Mouse (Mus musculus): ENCODE measurements around the gene Gm9817.
"Not testable (repeated sequence)": the region's sequence is repeated elsewhere in the genome, so short reads cannot be mapped to it uniquely, and the experiment has no call there.

The Gm9817 gene

GRCm38 (mm10) chr13:45078392-45078791 is at the start of gene Gm9817:
Gm9817 (plus strand) TSS chr13:45078692.
- not testable (repeated sequence) for DNase-seq

- DNase-seq, result no peak
These were observed 48.7 kb upstream of the Gm9817 start for GRCm38 (mm10) chr13:45029791-45030190.

DNA sequence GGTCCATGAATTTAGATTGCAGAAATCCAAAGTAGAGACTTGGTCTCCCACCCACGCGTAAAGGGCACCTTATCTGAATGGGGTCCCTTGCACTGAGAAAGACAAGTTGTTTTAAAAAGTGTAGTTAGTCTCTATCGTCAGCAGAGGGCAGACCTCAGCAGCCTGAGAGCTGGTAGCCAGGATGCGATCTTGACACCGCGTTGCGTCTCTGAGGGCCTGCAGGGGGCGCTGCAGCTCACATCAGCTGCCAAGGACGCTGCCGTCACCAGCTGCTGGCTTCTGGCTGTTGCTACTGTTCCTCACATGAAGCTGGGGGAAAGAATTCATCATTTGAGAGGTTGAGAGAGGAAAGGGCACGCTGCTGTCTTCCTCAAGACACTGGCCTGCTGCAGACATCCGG is 47.7 kb upstream of the Gm9817 start:
- peak; percentile 84 for DNase-seq

DNA sequence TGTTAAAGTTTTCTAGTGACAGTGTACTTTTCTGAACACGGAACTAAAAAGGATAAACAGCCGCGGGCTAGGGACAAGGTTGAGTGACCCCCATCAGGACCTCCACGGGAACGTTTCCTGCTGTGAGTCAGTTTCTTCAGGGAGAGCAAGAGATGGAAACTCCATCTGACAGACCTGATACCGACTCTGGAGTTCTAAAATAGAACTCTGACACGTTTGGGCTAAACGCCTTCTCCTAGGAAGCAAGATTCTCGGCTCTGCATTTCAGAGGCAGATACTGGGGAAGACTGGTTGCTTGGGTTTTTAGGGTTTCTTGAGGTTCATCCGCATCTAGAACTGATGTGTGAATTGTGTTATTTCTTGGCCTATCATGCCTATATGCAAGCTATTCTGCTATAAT is 47.2 kb upstream of the Gm9817 start:
- no peak for DNase-seq

GRCm38 (mm10) chr13:45031748-45032147 is 46.7 kb upstream of the Gm9817 start:
- no peak for DNase-seq

GRCm38 (mm10) chr13:45032484-45032883 is 46.0 kb upstream of the Gm9817 start:
- no peak for DNase-seq

DNA sequence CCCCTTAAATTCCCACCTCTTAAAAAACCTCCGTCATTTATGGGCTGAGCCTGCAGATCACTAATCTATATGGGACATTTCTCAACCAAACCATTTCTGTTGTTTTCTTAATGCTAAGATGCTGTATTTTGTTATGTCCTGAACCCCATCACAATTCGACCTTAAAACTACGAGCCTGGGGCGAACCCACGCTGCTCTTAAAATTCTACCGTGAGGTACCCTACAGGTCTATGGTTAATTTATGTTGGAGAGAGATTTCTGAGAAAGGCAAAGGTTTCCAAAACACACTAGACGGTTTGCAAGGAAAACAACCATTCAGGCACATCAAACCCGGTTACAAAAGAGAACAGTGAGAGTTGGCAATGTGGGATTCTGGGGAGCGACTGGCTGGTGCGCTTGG is 45.1 kb upstream of the Gm9817 start:
- no peak for DNase-seq

DNA sequence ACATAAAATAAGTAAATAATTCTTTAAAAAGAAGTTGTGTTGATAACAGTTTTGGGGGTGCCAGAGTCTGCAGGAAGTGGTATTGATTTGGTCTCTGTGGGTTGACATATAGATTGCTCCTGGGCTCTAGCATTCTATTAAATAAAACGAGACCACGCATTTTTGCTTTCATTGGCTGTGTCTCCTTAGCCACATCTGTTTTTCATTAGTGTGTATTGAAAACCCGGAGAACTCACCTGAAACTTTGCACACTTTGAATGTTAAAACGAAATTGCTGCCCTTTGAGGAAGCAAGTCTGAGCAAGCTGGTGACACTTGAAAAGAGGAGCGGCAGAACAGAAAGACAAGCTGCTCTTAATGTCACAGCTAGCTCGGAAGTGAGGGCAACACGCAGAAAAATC is 43.7 kb upstream of the Gm9817 start:
- no peak for DNase-seq

DNA sequence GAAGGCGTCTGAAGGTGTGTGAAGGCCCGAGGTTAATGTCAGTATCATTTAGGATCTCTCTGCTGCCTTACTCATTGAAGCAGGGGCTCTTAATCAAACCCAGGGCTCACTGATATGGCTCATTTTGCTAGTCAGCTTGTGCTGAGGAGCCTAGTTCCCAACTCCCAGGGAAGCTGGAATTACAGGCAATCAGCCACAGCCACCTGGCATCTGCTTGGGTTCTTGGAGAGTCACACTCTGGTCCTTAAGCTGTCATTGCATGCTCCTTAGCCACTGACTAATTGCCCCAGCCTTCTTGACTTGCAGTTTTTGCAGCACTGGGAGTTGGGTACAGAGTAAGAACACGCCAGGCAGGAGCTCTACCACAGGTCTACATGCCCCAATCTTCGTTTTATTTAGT is 42.1 kb upstream of the Gm9817 start:
- no peak for DNase-seq

DNA sequence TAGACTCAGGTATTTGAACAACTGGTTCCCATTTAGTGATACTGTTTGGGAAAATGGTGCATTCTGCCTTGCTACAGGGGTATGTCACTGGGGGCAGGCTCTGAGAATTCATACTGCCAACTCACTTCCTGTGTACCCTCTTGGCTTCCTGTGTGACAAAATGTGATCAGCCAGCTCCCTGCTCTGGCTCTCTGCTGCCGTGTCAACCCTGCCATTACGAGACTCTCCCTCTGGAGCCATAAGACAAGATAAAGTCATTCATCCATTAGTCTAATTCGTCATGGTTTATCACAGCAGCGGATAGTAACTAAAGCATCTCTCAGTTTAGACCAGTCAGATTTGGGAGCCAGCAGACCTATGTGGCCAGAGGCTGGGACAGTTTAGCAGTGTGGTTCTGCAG is 38.3 kb upstream of the Gm9817 start:
- no peak for DNase-seq

- DNase-seq, result no peak
These were observed 37.8 kb upstream of the Gm9817 start for GRCm38 (mm10) chr13:45040741-45041140.

- DNase-seq, result no peak
These were observed 35.0 kb upstream of the Gm9817 start for GRCm38 (mm10) chr13:45043466-45043865.

DNA sequence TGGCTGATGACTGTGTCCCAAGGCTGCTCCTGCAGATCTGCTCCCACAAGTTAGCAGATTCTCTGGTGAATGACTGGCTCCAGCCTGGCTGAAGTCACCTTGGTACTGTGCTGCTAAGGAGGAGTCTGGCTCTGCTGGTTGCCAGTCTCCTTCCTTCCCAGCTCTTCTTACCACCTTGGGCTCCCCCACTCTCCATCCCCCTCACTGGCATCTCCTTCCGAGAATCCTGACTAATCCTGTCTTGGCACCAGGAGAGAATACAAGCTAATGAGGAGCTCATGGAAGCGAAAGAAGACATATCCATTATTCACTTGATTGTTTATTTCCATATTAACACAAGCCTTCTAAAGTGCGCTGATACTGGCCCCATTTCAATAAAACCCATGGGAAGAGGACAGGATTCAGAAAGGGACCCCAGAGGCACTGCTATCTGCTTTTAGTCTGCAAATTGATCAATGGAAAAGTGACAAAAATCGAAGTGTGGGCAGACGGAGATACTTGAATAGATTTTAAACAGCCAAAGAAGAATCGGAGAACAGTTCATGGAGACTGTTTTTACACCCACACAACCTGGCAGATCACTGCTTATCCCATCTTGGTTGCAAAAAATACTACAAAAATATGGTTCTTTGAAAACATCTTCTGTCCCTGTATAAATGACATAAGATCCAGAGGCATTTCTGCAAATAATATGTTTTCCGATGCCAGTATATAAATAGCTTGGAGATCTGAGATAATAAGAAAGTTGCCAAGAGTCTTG is 29.1 kb upstream of the Gm9817 start:
- DNase-seq, result peak; percentile 49

- DNase-seq, result no peak
These were observed 25.7 kb upstream of the Gm9817 start for GRCm38 (mm10) chr13:45052805-45053204.

GRCm38 (mm10) chr13:45053843-45054242 is 24.6 kb upstream of the Gm9817 start:
- DNase-seq, result no peak

- no peak for DNase-seq
These were observed 19.3 kb upstream of the Gm9817 start for GRCm38 (mm10) chr13:45059206-45059605.

DNA sequence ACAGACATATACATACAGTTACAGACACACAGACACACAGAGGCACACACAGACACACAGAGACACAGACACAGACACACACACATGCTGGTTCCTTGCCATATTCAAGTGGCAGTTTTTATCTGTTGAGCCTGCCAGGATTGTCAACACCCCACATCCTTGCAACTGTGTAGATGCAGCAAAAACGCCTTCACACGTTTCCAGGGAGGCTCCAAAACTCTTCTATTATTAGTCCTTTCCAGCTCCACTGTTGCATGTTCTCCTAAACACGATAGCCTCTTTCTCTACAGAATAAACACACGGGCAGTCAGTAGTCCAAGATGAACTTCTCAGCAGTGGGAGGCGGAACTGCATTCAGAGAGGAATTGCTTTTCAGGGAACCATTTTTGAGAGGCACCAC is 15.3 kb upstream of the Gm9817 start:
- DNase-seq, result no peak

GRCm38 (mm10) chr13:45064951-45065350 is 13.5 kb upstream of the Gm9817 start:
- DNase-seq, result no peak

DNA sequence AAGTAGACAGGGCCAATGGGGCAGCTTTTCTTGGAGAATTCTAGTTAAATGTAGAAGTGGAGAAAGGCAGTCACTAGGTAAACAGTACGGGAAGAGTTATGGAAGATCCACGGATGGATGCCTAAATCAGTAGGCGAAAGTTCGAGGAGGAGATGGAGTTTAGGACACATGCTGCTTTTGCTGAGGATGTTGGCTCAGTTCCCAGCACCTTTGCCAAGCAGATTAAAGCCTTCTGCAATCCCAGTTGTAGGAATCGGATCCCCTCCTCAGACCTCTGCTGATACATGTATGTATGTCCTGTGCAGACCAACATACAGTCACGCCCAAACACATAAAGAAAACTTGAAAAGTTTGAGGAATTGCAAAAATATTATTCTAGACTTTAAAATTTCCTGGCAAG is 8.1 kb upstream of the Gm9817 start:
- no peak for DNase-seq

- no peak for DNase-seq
These were observed 3.5 kb upstream of the Gm9817 start for GRCm38 (mm10) chr13:45075012-45075411.

DNA sequence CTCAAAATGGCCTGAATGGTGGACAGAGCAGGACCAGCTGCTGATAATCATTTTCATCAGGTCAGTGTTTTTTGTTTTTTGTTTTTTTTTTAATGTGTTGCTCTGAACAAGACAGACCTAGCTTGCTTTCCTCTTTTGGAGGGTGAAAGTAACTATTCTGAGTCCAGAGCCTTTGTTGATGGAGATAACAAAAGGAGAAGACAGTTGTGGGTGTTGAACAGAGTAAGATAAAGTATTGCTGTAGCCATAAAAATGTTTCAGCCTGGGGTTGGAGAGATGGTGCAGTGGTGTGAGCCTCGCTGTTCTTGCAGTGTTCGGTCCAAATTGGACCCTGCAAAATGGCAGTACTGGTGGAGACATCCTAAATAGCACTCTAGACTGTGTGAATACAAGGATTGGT is 2.8 kb upstream of the Gm9817 start:
- DNase-seq, result no peak

DNA sequence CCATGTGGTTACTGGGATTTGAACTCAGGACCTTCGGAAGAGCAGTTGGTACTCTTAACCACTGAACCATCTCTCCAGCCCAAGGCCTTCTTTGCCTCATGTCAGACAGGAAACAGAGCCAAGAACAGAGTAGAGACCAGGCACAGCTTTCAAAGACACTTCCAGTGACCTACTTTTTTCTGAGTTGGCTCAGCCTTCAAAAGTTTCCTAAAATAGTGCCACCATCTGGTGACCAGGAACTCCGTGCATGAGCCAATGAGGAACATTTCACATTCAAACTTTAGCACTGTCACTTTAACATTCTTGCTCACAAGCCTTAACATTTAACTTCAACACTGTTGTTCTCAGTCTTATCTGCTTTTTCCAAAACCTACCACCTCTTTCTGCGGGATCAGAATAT is 2.3 kb downstream of the Gm9817 start:
- DNase-seq, result no peak

DNA sequence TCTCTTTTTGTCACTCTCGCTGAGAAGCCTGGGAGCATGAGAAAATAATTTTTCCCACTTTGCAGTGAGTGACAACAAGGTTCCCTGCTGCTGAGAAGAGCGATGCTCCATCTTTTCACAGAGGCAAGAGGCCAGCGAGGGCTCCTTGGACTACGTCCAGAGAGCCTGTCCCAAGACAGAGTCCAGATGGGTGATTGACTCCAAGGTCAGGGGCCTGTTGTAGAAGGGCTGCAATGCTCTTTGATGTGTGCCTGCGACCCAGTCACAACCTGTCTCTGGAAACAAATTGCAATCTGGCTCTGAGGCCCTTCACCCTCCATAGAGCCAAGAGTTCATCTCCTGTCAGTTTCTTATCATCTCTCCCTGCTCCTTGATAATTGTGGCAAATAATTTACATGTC is 5.2 kb downstream of the Gm9817 start:
- no peak for DNase-seq

- DNase-seq, result no peak
These were observed 10.3 kb downstream of the Gm9817 start for GRCm38 (mm10) chr13:45088796-45089221.

GRCm38 (mm10) chr13:45089846-45090245 is 11.4 kb downstream of the Gm9817 start:
- DNase-seq, result no peak

Data from right cerebral cortex, postnatal 25 days (tissue).